8 mouse cellular contexts compared by ENCODE assay signal in the genomic region with DNA sequence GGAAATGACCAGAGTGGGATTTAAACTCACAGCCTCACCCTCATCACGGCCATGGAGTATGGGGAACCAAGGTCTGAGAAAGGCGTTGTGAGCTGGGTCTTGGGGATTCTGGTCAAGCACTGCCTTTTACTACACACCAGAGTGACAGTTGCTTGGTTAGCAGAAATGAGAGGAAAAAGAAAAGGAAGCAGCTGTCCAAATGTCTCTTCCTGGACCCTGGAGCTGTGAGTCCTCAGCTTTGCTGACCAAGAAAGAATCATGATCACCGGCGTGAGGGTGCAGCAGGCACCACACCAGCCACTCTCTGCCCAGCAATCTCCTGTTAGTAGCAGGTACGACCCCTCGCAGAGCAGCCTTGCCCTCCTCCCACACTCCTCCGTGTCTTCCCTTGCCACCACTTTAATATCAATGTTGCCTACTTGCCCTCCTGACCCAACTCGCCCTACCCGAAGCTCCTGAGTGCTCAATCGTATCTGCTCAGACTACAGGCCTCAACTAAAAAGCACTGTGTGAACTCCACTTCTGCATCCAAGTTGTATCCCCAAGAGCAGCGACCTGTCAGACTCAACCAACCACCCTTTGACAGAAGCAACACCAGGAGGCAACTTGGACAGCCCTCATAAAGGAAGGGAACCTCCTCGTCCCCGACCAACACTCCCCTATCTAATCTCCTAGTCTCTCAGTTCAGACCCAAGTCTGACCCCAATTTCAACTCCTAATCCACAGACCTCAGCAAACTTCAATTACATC. TPM values are rescaled to one million over a fixed set of nuclear protein-coding genes. Genes with fewer than 3 reads are reported as not detected.
DNase-seq lines count a peak whose midpoint lies in the region; ATAC-seq and TF ChIP-seq lines count a peak whose summit lies in the region.

No protein-coding gene starts in this region.

- peak; percentile 58 for ATAC-seq in common myeloid progenitor, adult 5-6 weeks (replicated peaks; ENCODE audit: low read depth, poor library complexity, severe bottlenecking)
- no peak; the same call in 1 of the 2 replicates for ATAC-seq in liver, postnatal 0 days

- intact Hi-C loops in heart, postnatal 10 days (cut with DNase I): no loop called here

- H3K27me3 ChIP-seq in thymus, adult 2 months (ENCODE audit: control insufficient read depth, insufficient read depth, low read length): no peaks in the 10 kb centered on the region; the same call in 1 of the 2 replicates
- H3K27me3 ChIP-seq in liver, postnatal 0 days (ENCODE audit: insufficient read depth, low read length): no peaks in the 10 kb centered on the region

- H3K4me1 ChIP-seq in thymus, adult 2 months (replicated peaks; ENCODE audit: control insufficient read depth, insufficient read depth, low read length): peaks cover 12% of the 10 kb centered on the region
- peaks cover 13% of the 10 kb centered on the region for H3K4me1 ChIP-seq in liver, postnatal 0 days (ENCODE audit: insufficient read depth)

- H3K36me3 ChIP-seq in thymus, adult 2 months (ENCODE audit: control insufficient read depth, insufficient read depth, low read length): no peaks in the 10 kb centered on the region
- no peaks in the 10 kb centered on the region for H3K36me3 ChIP-seq in liver, postnatal 0 days (replicated peaks; ENCODE audit: insufficient read depth, low read length)

- TF ChIP-seq POLR2A in thymus, adult 2 months (IDR thresholded peaks at IDR 0.05; ENCODE audit: control insufficient read depth, extremely low read depth, insufficient read depth, low read length, poor library complexity): no peak

- peak overlapping the region; percentile 92 for H3K4me2 ChIP-seq in liver, postnatal 0 days (ENCODE audit: low read depth, low read length)

- no peak overlapping the region for H3K27ac ChIP-seq in thymus, adult 2 months (ENCODE audit: control insufficient read depth, insufficient read depth, low read length)
- H3K27ac ChIP-seq in liver, postnatal 0 days (ENCODE audit: low read depth): peak overlapping the region; percentile 87

- peak; percentile 7 for DNase-seq in thymus, adult 2 months
- DNase-seq in thymus, postnatal 36 days: no peak
- peak; percentile 17 to 33 for DNase-seq in heart, postnatal 10 days
- peak; percentile 21 for DNase-seq in liver, postnatal 0 days
- DNase-seq in testis, postnatal 14 days (ENCODE audit: low spot score): peak; percentile 7
- no peak for DNase-seq in urinary bladder, adult 2 months (ENCODE audit: low spot score)
- no peak for DNase-seq in cerebellum, adult 8-10 months

- H3K9ac ChIP-seq in liver, postnatal 0 days (replicated peaks): peak overlapping the region; percentile 82

- no peaks in the 10 kb centered on the region for H3K9me3 ChIP-seq in liver, postnatal 0 days (ENCODE audit: low read length)

- 49% methylated on average over 13 of the region's 13 CpGs for WGBS in thymus, adult 2 months
- WGBS in liver, postnatal 0 days (ENCODE audit: insufficient replicate concordance): 21% methylated on average over 13 of the region's 13 CpGs

- no peak for TF ChIP-seq CTCF in thymus, adult 2 months (IDR thresholded peaks at IDR 0.05; ENCODE audit: borderline replicate concordance, control insufficient read depth, extremely low read depth, insufficient read depth, low read length, poor library complexity)
- no peak for TF ChIP-seq CTCF in liver, postnatal 0 days (IDR thresholded peaks at IDR 0.05; ENCODE audit: low read depth)

- no peak for TF ChIP-seq EP300 in liver, postnatal 0 days (IDR thresholded peaks at IDR 0.05; ENCODE audit: low read depth)

- H3K4me3 ChIP-seq in thymus, adult 2 months (ENCODE audit: control insufficient read depth, insufficient read depth, low read length): peak overlapping the region; percentile 93
- H3K4me3 ChIP-seq in liver, postnatal 0 days (ENCODE audit: low read depth, low read length): peak overlapping the region; percentile 73

RNA-seq across cellular contexts. Expression of gene Tgfbrap1, which starts 7.0 kb away (rescaled TPM):
- polyA plus RNA-seq in thymus, adult 2 months (2012; rRNA removed): 22.9 and 24.7 TPM in 2 replicates
- 10.1 and 12.8 TPM in 2 replicates for total RNA-seq in common myeloid progenitor, adult 5-6 weeks (2017)
- 10 to 100 TPM; 17.0 TPM for total RNA-seq in heart, postnatal 10 days (2021)
- polyA plus RNA-seq in liver, postnatal 0 days (2015; fragmentation: Nextera tagmentation; extraction: Ambion mirVana): 2.6 TPM in 2 replicates
- 22.2 and 23.2 TPM in 2 replicates for polyA plus RNA-seq in urinary bladder, adult 2 months (2012; rRNA removed)

RNA-seq across cellular contexts. Expression of gene AI597479, which starts 7.0 kb away (rescaled TPM):
- 5.3 and 6.3 TPM in 2 replicates for polyA plus RNA-seq in thymus, adult 2 months (2012; rRNA removed)
- 21.3 and 26.4 TPM in 2 replicates for total RNA-seq in common myeloid progenitor, adult 5-6 weeks (2017)
- 10 to 100 TPM; 13.0 to 15.3 TPM for total RNA-seq in heart, postnatal 10 days (2021)
- polyA plus RNA-seq in liver, postnatal 0 days (2015; fragmentation: Nextera tagmentation; extraction: Ambion mirVana): 4.9 and 5.0 TPM in 2 replicates
- 21.7 and 24.2 TPM in 2 replicates for polyA plus RNA-seq in urinary bladder, adult 2 months (2012; rRNA removed)

Comparison
In these comparisons a context has a peak if more than half of its experiments do, and no peak if none do; other contexts are left out.
1. DNase-seq: peak in thymus, adult 2 months (single experiment), heart, postnatal 10 days (2 of 2), liver, postnatal 0 days (single experiment) and testis, postnatal 14 days (single experiment); none in thymus, postnatal 36 days (0 of 2), urinary bladder, adult 2 months (single experiment) and cerebellum, adult 8-10 months (single experiment).